Mouse (Mus musculus) cerebral cortex, adult 2 months (tissue): ENCODE results near the gene Gm595.

ENCODE experiments used
- WGBS: fragments of 180-500 bp; shearing (Covaris S2); methylation state at CpG from one replicate; pipeline ENCODE4 v1.1.7; 2018; 5-methylcytosine and 5-hydroxymethylcytosine counted together

Gene Gm595

DNA sequence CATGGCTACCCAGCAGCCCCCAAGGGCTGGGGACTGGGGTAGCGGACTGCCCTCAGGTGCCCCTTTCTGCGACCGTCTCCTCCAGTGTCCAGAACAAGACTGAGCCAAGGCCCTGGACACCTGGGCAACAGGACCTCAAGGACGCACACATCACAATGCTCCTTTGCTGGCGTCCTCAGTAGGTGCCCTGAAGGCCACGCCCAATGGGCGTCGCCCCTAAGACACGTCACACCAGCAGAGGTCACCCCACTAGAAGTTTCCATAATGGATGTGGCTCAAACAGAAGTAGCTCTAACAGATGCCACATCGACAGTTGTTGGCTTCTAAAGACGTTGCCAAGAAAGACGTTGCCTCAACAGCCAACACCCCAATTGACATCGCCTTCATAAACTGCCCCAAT lies at the start of gene Gm595:
TSS of gene Gm595 (minus strand) at position 101 of the 400 bp plus-strand sequence.
- 93% methylated on average over 13 of the region's 13 CpGs for WGBS

DNA sequence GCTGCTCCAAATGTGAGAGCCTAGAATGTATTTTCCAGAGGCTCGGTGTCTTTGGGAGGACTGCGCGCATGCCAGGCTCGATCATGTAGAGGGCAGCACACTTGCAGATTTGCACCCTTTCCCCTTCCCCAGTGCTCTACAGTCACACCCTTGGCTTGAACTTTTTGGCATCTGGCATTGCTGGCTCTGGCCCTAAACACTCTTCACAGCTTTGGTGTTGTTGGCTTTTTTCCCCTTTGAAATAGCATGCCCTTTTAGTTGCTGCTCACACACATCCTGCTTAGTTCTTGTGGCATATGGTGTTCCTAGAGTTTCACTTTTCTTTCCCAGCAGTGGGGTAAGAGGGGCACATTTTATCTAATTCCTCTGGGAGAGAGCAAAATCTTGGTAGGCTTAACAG lies 30.9 kb upstream of the Gm595 start:
- WGBS, result 63% methylated on average over 4 of the region's 4 CpGs

DNA sequence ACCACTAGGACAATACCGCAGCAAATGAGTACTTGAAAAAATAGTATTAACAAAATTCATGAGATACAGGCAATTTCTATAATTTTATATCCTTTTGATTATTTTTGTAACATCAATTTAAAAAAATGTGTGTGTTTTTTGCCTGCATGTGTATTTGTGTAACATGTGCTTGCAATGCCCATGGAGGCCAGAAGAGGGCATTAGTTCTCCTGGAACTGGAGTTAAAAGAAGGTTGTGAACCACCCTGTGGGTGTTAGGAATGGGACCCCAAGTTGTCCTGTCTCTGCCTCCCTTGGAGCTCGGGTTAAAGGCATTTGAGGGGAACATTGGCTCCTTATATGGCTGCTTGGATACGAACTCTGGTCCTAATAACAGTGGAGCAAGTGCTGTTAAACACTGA lies 26.2 kb upstream of the Gm595 start:
- WGBS, result 90% methylated on average over 3 of the region's 3 CpGs

DNA sequence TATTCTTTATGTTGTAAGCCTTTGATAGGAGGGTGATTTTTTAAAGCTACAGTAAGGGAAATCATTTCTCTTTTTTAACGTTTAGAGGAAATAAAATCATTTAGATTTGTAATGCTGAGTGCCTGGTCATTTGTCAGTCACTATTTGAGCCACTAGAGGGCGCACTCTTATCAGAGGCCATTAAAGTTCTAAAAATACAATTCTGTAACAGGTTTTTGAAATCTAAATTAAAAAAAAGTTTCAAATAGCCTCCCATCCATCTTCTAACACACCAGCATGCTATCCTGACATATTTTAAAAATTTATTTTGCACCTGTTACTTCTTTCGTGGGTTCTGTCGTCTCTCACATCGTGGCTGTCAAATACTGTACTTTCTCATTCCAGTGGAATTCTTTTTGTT lies 22.0 kb upstream of the Gm595 start:
- 36% methylated on average over 5 of the region's 5 CpGs for WGBS

DNA sequence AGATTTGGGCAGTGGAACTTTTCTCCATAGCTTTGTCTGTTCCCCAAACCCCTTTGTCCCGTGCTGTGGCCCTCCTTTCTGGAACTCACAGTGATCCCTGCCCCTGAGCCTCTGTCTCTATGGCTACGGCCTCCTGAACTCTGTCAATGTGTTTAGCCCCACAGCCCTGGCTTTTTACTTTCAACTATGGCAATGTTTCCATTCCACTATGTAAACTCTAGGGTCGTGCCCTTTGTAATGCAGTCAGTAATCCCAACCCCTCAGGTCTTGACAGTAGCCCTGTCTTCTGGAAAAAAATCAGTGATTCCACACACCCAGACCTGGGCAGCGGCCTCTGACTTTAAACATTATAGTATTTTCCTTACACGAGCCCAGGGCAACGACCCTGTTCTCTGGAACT lies 19.3 kb upstream of the Gm595 start:
- 76% methylated on average over 6 of the region's 6 CpGs for WGBS

DNA sequence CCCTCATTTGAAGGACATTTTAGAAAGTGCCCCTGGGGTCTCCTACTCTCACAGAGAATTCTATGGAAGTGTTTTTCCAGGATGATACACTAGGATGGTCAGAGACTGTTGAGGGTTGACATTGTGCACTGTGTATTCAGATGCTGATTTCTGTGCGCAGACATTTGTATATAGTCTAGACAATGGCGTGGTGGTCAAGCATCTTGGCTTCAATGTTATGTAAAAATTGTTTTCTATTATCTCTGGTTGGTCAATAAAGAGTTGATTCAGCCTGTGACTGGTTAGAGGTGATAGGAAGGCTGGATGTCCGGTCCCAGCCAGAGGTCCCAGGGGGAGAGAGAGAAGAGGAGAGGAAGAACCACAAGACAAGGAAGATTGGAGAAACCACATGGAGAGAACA lies 16.4 kb upstream of the Gm595 start:
- WGBS, result 89% methylated on average over 3 of the region's 3 CpGs

DNA sequence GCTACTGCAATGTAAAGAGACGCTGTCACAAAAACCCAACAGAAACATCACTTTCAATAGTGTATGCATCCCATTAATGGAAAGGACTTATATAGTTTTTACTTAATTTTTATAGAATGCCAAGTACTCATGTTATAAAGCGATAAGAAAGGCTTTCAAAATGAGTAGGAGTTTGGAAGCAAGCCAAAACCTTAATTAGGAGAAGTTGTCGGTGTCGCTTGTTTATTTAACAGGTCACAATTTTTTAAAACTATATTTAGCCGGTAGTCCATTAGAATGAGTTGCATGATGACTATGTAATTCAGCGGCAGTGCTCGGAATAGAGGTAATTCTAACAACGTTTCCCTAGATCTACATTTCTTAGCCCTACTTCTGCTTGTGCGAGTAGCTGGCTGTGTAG lies 12.7 kb upstream of the Gm595 start:
- 71% methylated on average over 9 of the region's 9 CpGs for WGBS

DNA sequence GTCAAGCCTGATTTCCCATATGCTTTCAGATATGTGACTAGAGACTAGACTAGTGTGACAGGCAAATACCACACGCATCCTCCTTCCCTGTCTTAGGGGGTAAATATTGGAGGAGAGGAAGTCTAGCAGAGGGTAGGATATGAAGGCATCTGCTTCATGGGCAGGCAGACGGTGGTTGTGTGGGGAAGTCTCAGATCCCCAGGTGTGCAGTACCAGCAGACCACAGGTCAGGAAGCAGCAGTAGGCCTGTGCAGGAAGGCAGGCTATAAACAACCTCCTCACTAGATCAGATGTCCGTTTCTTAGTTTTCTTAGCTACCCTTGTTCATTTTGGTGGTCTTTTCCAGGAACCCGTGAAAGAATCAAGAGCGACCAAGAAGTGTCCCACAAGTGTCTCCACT lies 7.1 kb upstream of the Gm595 start:
- 88% methylated on average over 5 of the region's 5 CpGs for WGBS
